Mouse (Mus musculus) yolk sac, embryonic 10.5 days (tissue): Measurements from ENCODE around the gene Sema3b.

ENCODE experiments used
- DNase-seq: peaks from one replicate; pipeline ENCODE4 v3.0.0-alpha.2; 2017; ENCODE audit warnings: low spot score

Gene Sema3b

DNA sequence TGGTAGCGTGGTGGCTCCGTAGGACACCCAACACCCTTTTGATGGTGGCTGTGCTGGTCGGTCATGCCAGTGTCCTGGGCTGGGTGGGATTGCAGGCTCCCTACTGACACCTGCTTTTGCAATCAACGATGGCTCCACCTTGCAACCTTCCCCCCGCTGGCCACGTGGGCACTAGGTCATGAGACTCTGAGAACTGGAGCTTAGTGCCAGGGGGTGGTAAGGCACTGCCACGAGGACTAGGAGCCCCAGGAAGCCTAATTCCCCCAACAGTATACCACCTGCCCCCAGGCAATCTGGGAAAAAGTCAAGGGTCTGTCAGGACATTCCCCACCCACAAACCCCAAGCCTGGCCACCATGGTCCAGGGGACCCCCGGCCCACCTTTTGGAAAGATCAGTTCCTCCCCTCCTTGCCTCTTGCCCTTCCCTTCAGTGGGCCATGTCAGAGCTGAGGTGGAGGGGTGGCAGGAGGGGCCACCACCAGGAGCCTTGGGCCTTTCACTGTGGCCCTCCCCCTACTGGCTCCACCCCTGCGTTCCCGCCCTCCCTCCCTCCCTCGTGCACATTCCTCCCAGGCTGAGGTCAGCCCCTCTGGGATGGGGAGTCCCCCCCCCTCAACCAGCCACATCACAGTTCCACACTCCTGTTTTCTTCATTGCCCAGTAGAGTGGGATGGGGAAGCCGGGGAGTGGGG is at the start of gene Sema3b:
Sema3b (minus strand) TSS at position 489 of the 692 bp plus-strand sequence.
- DNase-seq: peak; percentile 65

DNA sequence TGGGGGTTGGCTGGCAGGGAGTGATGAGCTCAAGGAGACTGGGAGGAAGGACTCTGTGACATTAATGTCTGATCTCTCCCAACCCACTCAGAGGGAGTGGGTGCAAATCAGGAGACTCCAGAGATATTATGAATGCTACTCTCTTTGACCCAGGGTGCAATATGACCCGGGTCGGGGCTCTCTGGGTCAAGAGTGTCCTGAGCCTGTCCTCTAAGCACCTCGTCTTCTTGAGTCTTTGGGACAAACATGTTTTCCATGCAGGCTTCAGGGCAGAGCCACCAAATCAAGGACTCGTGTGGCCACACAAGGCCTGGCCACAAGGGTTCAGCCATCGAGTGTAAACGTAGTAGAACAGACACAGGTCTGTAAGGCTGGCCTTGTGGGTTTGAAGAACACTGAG is 49.1 kb upstream of the Sema3b start:
- no peak for DNase-seq

DNA sequence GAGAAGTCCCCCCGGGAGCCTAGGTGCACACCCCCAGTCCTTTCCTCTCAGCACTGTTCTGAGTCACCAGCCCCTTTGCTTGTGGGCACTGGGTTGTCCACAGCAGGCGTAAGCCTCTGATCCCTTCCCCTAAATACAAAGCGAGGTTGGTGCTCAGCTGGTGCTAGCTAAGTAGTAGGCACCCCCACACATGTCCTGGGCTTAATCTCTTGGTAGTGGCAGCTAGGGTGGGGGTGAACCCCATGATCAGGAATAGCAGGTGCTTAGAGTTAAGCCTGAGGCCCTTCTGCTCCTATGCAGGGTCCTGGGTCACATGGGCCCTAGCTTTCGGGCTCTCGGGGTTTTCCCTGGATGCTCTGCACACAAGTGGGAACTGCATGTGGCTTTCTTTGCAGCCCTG is 48.1 kb upstream of the Sema3b start:
- DNase-seq: no peak

DNA sequence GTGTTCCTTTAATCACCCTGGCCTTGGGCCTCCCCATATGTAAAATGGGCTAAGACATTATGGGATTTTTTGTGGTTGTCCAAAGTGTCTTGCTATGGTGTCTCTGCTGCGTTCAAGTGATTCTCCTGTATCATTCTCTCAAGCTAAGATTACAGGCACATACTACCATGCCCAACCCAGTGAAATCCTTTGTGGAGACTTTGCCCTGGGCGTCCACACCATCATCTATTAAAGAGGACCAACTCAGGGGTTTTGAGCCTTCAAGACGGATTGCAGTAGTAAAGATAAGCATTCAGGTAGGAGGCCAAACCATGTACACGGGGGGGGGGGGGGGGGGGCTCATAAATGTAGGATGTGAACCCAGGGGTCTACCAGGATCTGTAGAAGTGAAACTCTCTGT is 45.6 kb upstream of the Sema3b start:
- no peak for DNase-seq

DNA sequence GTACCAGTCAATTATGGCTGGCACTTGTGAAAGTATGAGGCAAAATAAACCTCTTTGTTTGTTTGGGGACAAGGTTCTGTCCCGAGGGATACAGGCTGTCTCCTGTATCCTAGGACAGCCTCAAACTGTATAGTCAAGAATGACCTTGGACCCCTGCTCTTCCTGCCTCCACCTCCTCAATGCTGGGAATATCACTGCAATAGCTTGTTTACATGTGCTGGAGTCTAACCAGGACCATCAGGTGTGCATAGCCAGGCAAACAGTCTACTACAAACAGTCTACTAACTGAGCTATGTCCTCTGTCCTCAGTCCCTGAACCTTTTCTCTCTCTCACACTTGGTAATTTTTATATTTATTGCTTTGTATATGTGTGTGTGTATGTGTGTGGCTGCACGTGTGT is 44.4 kb upstream of the Sema3b start:
- peak; percentile 55 for DNase-seq

DNA sequence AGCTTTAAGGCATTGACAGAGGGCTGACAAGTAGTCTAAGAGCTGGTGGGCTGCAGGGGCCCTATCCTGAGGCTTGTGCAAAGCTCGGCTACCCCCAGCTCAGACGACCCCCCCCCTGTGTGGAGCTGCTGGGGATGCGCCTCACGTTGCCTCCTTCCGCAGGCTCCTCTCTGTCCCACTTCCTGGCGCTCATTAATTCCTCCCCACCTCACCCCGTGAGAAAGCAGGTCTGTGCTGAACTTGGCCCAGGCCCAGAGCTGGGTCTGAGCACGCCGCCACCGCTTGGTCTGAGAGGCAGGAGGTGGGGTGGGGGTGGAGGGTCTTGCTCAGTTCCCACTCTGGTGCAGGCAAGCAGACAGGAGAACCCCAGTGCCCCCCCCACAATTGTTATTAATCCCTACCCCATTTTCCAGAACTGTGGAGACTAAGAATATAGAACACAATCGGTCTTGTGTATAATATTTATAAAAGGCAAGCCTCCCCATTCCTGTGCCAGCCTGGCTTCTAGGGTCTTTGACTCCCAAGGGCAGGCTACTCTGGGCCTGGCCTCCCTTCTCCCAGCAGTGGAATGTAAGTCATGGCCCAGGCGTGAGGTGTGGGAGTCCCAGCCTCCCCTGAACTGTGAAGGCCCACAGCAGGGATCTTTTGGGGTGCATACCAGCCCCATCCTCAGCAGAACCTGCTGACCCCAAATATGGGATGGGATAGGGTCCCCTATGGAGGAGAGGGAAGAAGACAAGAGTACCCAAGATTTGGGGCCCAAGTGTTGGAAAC is 41.9 kb upstream of the Sema3b start:
- DNase-seq: no peak

DNA sequence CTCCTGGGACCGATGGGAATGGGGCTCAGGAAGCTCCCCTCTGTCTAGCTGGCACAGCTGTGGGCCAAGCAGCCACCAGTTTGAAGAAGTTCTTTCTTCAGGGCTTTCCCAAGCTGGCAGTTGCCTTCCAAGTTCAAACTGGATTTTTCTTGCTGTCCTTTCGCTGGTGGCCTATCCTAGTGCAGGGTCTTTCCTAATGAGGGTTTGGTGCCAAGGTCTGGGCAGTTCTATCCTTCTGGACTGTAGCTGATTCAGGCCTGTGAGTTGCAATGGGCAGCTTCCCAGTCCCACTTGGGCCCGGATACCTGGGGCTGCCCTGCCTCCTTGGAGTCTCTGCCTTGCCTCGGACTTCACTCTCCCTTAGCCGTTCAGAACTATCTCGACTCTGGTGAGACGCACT is 41.2 kb upstream of the Sema3b start:
- no peak for DNase-seq

DNA sequence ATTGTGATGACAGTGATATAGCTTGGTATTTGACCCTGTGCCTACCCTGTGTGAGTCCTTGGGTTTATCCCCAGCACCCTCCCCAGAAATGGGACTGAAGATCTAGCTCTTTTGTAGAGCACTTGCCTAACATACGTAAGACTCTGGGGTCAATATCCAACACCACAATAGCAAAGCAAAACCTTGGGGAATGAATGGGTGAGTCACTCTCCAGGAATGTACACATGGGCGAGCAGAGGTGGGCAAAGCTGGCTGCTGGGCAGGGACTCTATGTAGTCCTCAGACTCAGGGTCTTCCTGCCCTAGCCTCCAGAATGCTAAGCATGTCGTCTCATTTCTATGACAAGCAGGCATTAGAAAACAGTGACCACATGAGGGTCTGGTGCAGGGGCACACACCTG is 39.7 kb upstream of the Sema3b start:
- no peak for DNase-seq

DNA sequence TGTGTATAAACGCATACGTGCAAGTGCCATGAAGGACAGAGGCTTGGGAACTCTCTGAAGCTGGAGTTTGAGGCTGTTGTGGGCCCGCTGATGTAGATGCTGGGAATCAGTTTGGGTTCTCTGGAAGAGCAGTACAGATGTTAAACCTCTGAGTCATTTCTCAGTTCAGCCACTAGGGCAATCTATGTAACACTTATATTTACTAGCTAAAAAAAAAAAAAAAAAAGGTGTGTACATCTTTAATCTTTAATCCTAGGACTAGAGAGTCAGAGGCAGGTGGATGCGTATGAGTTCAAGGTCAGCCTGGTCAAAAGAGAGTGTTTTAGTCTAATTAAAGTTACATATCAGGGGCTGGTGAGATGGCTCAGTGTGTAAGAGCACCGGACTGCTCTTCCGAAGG is 37.9 kb upstream of the Sema3b start:
- DNase-seq: no peak

DNA sequence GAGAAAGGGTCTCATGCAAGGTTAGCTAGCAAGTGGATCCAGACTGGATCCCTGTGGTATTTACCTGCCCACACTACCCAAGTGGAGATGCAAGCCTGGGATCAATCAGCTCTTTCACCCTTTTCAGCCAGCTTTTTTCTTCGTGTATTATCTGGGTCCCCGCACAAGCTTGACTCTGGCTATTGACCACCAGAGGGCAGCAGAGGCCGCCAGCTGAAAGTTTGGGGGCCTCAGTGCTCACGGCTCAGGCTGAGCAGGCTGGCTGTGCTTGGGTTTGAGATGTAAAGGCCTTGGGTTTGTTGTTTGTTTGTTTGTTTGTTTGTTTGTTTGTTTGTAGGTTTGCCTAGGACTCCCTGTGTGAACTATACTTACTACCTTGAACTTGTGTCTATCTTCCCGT is 36.5 kb upstream of the Sema3b start:
- peak; percentile 64 for DNase-seq

DNA sequence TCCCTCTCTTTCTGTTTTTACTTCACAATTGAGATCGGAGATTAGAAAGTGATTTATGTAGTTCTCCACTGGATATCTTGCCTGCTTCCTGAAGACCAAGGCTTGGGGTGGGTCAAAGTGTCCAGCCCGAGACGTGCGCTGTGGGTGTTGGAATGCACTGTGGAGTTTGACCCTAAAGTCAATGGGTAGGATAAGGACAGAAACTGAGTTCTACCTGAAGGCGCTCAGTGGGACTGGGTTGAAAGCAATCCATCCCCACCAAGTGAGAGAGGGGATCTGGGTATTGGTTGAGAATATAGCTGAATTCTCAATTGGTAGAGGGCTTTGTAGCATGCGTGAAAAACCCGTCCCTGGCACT is 36.1 kb upstream of the Sema3b start:
- DNase-seq: no peak

DNA sequence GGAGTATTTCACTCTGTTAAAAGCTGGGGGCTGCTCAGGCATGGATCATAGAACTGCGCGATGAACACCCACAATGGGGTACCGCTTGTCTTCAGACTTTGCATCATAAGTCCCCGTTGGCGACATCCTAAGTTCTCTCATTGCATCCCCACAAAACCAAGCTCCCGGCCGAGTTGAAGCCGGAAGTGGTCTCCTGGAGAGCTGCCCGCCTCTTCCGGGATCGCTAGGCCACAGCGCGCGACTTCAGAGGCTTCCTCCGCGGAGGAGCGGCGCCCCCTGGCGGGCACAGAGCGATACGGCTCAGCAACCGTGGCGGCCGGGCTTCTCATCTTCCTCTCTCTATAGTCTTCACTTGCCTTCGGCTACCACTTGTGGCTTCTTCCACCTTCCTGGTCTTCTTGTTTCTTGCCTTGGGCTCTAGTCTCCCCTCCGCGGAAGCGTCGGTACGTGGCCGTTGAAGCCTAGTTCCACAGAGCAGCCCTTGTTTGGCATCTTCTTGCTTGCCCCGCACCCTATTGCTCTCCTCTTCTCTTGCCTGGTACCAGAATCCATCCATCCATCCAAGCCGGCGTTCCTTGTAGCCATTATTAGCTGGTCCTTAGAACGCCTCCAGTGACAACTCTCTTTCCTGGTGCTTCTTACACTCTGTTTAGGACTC is 35.6 kb upstream of the Sema3b start:
- peak; percentile 88 for DNase-seq

DNA sequence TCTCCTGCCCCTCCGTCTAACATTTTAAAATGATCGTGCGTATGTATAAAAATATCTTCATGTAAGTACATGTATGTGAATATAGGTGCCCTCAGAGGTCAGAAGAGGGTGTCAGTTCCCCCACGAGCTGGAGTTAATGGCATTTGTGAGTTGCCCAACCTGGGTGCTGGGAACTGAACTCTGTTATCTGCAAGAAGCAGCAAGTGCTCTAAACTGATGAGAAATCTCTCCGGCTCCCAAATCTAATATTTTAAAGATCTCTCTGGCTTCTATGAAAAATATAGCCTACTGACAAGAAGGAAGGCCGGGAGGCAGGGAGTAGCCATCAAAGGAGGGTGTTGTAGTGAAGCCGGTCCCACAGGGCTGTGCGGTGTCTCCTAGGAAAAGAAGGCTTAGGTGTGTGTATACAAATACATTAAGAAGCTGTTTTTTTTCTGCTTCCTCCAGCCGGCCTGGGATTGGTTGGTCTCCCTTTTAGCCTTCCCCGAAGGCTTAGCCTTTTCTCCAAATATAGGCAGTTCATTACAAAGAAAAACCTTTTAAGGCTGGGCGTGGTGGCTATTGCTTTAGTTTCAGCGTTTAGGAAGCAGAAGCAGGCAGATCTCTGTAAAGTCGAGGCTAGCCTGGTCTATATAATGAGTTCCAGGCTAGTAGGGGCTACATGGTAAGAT is 34.6 kb upstream of the Sema3b start:
- DNase-seq: no peak

DNA sequence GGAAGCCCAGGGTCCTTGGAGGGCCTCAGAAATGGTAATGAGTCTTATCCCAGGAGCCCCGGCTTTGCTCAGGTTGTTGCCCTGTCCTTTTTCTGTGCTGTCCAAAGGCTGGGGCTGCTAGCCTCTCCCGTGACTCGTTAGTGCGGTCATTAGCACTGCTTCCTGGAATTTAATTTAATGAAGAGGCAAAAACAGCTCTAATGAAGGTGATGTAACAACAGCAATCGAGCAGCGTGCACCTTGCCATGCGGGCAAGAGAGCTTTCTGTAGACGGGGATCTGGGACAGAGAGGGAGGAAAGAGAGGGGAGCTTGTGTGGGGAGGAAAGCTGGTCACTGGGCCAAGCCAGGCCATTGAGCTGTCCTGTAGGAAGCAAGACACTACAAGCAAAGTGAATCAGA is 32.6 kb upstream of the Sema3b start:
- no peak for DNase-seq

DNA sequence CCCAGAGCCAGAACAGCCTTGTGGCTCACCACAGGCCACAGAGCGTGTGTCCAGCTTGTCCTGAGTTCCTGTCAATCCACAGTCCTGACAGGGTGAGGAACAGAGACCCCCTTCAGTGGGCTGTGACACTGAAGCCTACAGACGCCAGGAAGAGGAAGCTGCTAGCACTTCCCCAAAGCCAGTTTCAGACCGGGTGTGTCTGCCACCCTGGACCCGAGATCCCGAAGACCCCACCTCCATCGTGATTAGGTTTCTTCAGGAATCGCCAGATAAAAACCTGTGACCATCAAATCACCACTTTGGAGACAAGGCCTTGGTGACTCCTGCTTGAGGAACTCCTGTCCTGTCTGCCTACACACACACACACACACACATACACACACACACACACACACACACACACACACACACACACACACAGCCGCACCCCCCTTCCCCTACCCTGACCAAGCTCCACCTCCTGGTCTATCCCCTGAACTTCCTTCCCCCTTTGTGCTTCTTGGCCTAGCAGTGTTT is 31.3 kb upstream of the Sema3b start:
- DNase-seq: no peak

DNA sequence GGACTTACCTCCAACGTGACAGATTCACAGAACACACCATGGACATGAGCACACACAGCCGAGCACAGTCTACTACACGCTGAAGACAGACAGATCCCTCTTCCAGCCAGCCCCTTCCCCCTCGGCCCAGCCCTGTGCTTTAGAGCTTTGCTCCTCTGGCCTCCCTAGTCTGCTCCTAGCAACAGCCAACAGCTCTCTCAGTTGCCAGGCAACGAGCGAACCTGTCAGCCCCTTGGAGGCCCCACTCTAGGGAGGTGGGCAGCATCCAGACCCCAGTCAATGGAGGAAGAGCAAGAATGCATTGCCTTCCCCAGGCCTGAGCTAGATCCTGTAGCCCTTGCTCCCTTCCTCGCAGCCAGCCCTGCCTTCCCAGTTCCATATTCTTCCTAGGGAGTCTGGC is 28.0 kb upstream of the Sema3b start:
- DNase-seq: no peak

DNA sequence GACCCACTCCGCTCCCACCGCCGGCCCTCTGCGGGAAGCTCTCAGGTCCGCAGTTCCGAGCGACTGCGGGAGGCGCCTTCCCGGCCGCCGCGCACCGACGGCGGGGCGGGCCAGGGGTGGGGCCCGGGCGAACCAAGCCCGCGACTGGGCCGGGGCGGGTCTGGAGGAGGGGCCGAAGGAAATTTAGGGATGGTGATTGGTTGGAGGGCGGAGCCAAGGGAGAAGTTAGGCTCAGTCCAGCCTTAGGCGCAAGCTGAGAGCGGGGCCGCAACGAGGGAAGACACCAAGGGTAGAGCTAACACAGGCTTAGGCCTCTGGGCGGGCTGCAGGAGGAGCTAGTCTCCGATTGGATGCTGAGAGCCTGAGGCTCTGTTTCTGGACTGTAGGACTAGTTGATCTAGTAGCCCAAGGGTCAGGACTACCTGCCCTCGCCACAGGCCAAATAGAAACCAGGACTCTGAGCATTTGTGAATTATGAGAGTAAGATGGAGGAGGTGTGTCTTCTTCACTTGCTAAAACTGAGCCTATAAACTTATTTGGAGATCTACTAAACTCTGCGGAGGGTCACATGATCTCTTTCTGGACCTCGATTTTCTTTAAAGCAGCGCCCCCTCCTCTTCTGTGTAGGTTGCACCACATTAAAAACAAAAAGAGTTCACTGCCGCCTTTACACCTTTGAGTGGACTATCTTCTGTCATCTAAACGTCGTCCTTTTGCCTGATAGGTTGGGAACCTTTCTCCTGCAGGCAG is 26.4 kb upstream of the Sema3b start, which contains the start of gene Gnai2:
Gnai2 (minus strand) TSS at position 89 of the 750 bp plus-strand sequence.
- DNase-seq: peak; percentile 99

DNA sequence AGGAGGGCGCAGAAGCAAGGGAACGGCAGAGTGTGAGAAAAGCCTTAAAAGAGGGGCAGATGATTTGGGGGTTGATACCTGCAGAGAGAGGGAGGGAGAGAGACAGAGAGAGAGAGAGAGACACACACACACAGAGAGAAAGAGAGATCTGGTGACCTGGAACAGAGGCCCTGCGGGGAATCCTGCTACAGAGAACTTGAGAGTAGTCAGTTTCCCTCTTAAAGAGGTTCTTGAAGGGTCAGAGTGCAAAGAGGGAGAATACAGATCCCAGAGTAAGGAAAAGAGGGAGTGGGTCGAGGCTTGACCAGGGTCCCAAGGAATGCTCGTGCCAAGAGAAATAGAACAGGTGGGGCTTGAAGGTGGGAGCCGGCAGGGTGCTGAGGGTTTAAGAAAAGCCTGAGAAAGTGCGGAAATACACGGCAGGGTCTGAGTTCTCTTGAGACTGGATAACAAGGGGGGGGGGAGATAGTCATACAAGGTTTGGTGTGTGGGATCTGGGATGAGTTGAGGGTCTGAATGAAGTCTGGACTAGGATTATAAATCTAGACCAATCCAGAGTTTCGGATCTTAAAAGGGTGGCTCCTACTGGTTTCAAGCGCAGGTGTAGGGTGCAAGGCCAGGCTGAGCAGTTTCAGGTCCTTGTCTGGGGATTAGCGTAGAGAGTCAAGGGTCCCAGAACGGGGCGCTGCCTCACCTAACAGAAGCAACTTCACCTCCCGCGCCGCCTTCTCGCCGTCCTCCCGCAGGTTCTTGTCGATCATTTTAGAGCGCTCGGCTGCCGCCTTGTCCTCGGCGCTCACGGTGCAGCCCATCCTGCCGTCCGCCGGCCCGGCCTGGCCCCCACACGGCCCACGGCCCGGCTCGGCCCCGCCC is 25.6 kb upstream of the Sema3b start:
- DNase-seq: no peak

DNA sequence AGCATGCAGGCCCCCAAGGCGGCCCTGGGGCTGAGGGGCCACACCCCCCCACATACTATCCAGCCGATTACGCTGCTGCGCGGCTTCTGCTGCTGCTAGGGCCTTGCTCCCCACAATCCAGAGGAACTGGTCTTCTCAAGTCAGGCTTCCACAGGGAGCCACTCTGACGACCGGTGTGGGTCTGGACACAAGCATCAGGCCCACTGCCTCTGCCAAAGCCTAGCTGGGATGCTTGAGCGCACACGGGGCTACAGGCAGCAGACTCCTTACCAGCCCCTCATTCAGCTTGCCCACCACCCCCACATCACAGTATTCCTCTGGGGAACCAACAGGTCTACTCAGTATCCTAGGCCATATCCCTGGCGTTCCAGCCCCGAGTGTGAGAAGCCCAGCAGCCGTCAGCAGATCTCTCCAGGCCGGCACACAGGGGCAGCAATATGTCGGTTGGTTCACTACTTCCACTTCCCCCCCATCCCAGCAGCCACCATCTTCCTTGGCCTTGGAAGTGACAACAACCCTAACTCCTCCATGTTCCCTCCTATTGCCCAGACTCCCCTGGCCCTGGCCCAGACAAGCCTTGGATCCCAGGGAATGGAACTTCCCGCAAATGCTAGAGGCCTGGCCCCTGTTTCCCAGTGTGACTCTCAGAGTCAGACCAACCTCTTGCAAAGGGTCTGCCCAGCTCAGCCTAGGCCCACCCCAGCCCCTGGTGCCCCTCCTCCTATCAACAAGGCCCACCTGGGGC is 24.8 kb upstream of the Sema3b start:
- DNase-seq: peak; percentile 66

DNA sequence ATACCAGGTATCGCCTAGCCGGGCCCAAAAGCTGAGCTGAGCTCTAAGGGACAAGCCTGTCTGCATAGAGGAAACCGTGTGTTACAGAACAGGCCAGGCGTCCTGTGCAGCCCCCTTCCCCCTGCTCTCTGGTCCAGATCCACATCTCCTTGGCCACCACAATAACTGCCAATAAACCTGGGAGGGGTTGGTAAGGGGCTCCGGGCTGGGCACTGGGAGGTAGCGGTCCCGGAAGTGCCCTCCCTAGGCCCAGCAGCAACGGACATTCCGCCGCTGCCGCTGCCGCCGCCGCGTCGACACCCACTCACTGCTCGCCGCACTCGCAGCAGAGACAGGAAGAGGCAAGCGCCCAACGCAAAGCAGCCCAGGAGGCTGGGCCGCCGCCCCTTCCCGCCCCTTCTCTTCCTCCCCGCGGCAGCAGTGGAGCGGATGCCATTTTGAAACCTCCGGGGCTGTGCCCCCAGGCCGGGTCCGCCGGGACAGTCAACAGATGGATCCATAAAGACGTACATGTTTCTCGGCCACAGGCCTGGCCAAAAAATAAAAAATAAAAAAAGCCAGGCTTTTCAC is 24.1 kb upstream of the Sema3b start:
- DNase-seq: peak; percentile 87
